Mouse (Mus musculus) heart, postnatal 0 days (tissue): ENCODE measurements around the gene Mlxipl.
A peak's percentile ranks its signal among the peaks of the same experiment; 100 is the strongest.

Experiments
- CTCF ChIP-seq: IDR thresholded peaks from 2 replicates; pipeline ENCODE4 v1.5.1; 2016; ENCODE audit warnings: antibody characterized with exemption, control low read depth, low read depth
- EP300 ChIP-seq: IDR thresholded peaks from 2 replicates; pipeline ENCODE4 v1.6.1; 2016; ENCODE audit warnings: antibody characterized with exemption, low read depth

GRCm38 (mm10) chr5:135168063-135169062 is 78.7 kb downstream of the Mlxipl start, which contains the start of gene Bcl7b:
- TF ChIP-seq EP300 (peak; percentile 69; the same call in 1 of the 2 replicates), CTCF (no peak)
